Mouse (Mus musculus) ovary, postnatal 14 days (tissue): ENCODE measurements around the gene Mfap3.
A peak's percentile ranks its signal among the peaks of the same experiment; 100 is the strongest.

ENCODE experiments used
- DNase-seq: peaks from one replicate; pipeline ENCODE4 v3.0.0; 2022; ENCODE audit warnings: low spot score

Mfap3 gene

GRCm38 (mm10) chr11:57518091-57518750, at the start of gene Mfap3, which contains the start of gene Fam114a2:
Gene Mfap3 (plus strand): TSS chr11:57518664.
Gene Fam114a2 (minus strand): TSS chr11:57518617.
- peak; percentile 92 for DNase-seq

- no peak for DNase-seq
Observed at GRCm38 (mm10) chr11:57468706-57469105, 49.8 kb upstream of the Mfap3 start.

GRCm38 (mm10) chr11:57470056-57470455, 48.4 kb upstream of the Mfap3 start:
- no peak for DNase-seq

- no peak for DNase-seq
Observed at GRCm38 (mm10) chr11:57470979-57471378, 47.5 kb upstream of the Mfap3 start.

GRCm38 (mm10) chr11:57474296-57474941, 44.0 kb upstream of the Mfap3 start:
- no peak for DNase-seq

GRCm38 (mm10) chr11:57475119-57475518, 43.3 kb upstream of the Mfap3 start:
- DNase-seq = peak; percentile 28

- DNase-seq = no peak
Observed at GRCm38 (mm10) chr11:57478077-57478476, 40.4 kb upstream of the Mfap3 start.

- DNase-seq = no peak
Observed at GRCm38 (mm10) chr11:57488436-57488835, 30.0 kb upstream of the Mfap3 start.

- no peak for DNase-seq
Observed at GRCm38 (mm10) chr11:57496462-57497039, 21.9 kb upstream of the Mfap3 start.

GRCm38 (mm10) chr11:57497701-57498100, 20.8 kb upstream of the Mfap3 start:
- DNase-seq = no peak

GRCm38 (mm10) chr11:57498215-57498614, 20.2 kb upstream of the Mfap3 start:
- DNase-seq = no peak

- DNase-seq = no peak
Observed at GRCm38 (mm10) chr11:57503155-57503554, 15.3 kb upstream of the Mfap3 start.

- no peak for DNase-seq
Observed at GRCm38 (mm10) chr11:57506899-57507298, 11.6 kb upstream of the Mfap3 start.

- no peak for DNase-seq
Observed at GRCm38 (mm10) chr11:57515218-57515617, 3.2 kb upstream of the Mfap3 start.

GRCm38 (mm10) chr11:57516946-57517441, 1.5 kb upstream of the Mfap3 start:
- DNase-seq = no peak

- DNase-seq = no peak
Observed at GRCm38 (mm10) chr11:57518751-57519148, 286 bp downstream of the Mfap3 start.

- no peak for DNase-seq
Observed at GRCm38 (mm10) chr11:57519304-57519703, 840 bp downstream of the Mfap3 start.

- no peak for DNase-seq
Observed at GRCm38 (mm10) chr11:57521206-57521605, 2.7 kb downstream of the Mfap3 start.

GRCm38 (mm10) chr11:57522046-57522445, 3.6 kb downstream of the Mfap3 start:
- DNase-seq = no peak

GRCm38 (mm10) chr11:57523418-57523817, 5.0 kb downstream of the Mfap3 start:
- no peak for DNase-seq

- DNase-seq = no peak
Observed at GRCm38 (mm10) chr11:57524597-57524996, 6.1 kb downstream of the Mfap3 start.

GRCm38 (mm10) chr11:57525900-57526299, 7.4 kb downstream of the Mfap3 start:
- DNase-seq = no peak

- no peak for DNase-seq
Observed at GRCm38 (mm10) chr11:57527506-57527905, 9.0 kb downstream of the Mfap3 start.
